Mouse (Mus musculus): ENCODE measurements at regions not wholly inside any gene's neighbourhood (a gene's known extent, or its start where the extent isn't known, plus 50 kb on each side); places are given as distances from the start of the nearest gene placed in this dataset.

DNA sequence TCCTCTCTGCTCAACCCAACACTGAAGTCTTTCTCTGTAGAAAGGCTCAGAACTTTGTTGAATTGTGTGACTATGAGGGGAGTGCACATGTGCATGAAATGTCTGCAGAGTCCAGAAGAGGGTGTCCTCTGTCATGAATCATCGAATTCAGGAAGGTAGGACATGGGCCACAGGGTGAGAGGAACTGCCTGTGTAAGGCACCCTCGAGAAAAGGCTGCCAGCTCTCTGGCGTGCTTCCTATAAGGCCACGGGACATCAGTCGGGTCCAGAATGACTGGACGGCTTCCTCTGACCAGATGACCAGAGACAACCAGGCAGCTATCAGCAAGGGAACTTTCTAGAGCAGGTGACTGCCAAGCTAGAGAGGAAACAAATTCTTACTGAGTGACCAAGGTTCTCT is 91.1 kb upstream of the Zdhhc25 start:
- TF ChIP-seq CTCF (IDR thresholded peaks at IDR 0.05) (no peak), EP300 (IDR thresholded peaks at IDR 0.05) (no peak)

Data from lung, postnatal 0 days (tissue).